Mouse (Mus musculus): ENCODE measurements around the gene Phldb2. TPM values are rescaled to one million over a fixed set of nuclear protein-coding genes. Genes with fewer than 3 reads are reported as not detected.

The Phldb2 gene
- polyA plus RNA-seq, 1 experiment = 73.9 TPM

- no peak for DNase-seq (ENCODE audit: low spot score)
These were observed 1.4 kb downstream of the Phldb2 start for GRCm38 (mm10) chr16:45952035-45952434.

- no peak for DNase-seq (ENCODE audit: low spot score)
These were observed 7.1 kb downstream of the Phldb2 start for GRCm38 (mm10) chr16:45946335-45946734.

DNA sequence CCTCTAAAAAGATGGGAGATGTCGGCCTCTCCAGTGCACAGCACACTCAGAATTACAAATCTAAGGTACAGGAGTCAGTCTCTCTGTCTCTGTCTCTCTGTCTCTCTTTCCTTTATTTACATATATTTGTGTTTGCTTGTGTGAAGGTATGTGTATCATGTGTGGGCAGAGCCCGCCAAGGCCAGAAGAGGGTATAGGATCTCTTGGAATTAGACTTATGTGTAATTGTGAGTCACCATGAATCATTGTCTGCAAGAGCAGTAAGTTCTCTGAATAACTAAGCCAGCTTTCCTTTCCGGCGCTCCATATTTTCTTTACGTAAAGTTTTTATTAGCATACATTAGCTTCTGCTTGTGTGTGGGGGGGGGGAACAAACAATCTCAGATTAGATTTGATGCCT, 7.7 kb downstream of the Phldb2 start:
- DNase-seq (ENCODE audit: low spot score) = no peak

- DNase-seq (ENCODE audit: low spot score) = no peak
These were observed 8.2 kb downstream of the Phldb2 start for GRCm38 (mm10) chr16:45945174-45945631.

DNA sequence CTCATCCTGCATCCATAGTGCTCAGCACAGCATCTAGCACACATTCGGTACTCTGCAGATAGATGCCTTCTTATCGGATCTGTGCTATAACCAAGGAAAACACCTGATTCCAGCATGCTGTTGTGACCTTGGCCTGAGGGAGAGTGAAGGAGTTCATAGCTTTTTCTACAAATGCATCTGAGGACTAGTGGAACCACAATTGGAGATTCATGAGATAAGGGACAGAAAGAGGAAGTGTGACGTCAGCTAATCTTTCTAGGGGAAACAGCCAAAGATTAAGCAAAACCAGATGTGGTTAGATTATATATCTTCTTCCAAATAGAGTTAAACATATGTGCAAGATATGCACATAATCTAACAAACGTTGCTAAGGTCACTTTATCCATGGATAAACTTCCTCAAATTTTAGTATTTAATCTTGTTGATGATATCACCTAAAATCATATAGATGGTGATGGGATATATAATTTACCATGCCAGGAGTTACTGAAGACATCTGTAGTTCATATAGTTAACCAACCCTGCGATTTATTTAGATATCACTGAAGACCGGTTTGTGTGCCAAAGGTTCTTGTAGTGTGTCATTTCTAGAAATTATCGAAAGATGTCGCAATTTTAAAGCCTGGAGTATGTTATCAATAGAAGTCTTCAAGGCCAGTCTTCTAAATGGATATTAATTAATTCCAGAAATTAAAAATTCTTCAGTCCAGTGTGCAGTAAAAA, 11.1 kb downstream of the Phldb2 start:
- no peak for DNase-seq (ENCODE audit: low spot score)

- DNase-seq (ENCODE audit: low spot score) = no peak
These were observed 12.7 kb downstream of the Phldb2 start for GRCm38 (mm10) chr16:45940701-45941100.

DNA sequence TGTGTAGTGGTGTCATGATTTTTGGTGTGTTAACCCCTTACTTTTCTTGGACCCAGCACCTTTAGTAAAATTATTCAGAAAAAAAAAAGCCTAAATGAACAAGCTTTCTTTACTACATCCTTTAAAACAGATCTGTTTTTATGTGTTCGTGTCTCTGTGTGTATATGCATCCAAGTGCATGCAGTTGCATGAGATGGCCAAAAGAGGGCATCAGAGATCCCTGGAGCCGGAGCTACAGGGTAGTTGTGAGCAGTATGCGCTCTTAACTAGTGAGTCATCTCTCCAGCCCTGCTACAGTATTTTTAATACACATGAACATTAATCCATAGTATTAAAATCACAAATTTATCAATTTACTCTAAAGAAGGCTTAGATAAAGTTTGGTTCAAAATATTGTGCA, 14.0 kb downstream of the Phldb2 start:
- no peak for DNase-seq (ENCODE audit: low spot score)

DNA sequence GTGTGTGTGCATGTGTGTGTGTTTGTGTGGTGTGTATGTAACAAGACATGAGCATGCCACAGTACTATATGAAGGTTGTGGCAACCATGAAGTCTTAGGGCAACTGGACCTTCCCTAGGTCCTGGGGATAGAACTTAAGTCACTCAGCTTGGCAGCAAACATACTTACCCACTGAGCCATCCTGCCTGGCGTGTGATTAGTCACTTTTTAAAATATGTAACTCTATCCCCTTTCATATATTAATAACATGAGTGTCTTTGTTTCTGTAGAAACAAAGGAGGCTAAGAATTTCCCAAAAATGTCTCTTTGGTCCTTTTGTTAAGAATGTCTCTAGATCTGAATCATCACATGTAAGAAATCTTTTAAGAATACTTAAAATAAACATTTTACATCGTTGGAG, 16.0 kb downstream of the Phldb2 start:
- DNase-seq (ENCODE audit: low spot score) = no peak

GRCm38 (mm10) chr16:45936521-45936920, 16.9 kb downstream of the Phldb2 start:
- no peak for DNase-seq (ENCODE audit: low spot score)

DNA sequence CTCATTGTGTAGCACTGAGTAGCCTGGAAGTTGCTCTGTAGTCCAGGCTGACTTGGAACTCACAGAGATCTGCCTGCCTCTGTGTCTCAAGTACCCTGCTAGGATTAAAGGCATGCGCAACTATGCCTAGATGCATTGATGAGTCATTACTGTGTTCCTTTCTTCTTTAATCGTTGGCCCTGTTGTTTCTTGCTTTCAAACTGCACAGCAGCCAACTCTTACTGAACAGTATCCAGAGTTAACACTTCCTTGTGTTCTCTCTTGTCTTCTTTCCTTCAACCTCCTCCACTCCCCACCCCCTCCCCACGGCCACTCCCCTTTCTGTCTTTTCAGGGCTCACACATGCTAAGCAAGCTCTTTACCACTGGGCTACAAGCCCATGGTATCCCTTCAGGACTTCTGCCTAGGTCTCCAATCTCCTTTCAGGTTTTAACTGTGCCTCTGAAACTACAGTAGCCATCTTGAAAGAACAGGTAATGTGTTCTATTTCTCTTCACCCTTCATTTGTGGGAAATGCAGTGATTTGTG, 17.4 kb downstream of the Phldb2 start:
- DNase-seq (ENCODE audit: low spot score) = no peak

GRCm38 (mm10) chr16:45934721-45935407, 18.5 kb downstream of the Phldb2 start:
- no peak for DNase-seq (ENCODE audit: low spot score)

- no peak for DNase-seq (ENCODE audit: low spot score)
These were observed 23.1 kb downstream of the Phldb2 start for GRCm38 (mm10) chr16:45930308-45930707.

DNA sequence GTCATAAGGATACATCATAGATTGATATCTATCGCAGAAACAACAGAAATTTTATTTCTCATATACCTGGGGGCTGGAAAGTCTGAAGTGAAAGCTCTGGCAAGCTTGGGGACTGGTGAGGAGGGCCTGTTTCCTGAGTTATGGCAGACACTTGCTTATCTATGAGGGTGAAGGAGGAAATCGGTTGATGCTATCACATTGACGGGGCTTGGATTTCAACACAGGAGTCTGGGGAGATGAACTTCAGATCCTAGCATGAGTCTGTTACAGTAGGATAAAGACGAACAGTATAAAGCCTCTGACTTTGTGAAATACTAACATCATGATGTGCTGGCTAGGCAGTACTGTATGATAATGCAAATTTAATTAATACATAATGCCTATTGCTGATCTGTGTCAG, 25.3 kb downstream of the Phldb2 start:
- DNase-seq (ENCODE audit: low spot score) = no peak

- DNase-seq (ENCODE audit: low spot score) = no peak
These were observed 25.8 kb downstream of the Phldb2 start for GRCm38 (mm10) chr16:45927601-45928000.

- DNase-seq (ENCODE audit: low spot score) = no peak
These were observed 26.5 kb downstream of the Phldb2 start for GRCm38 (mm10) chr16:45926875-45927274.

GRCm38 (mm10) chr16:45923731-45924424, 29.5 kb downstream of the Phldb2 start:
- DNase-seq (ENCODE audit: low spot score) = no peak

- no peak for DNase-seq (ENCODE audit: low spot score)
These were observed 30.7 kb downstream of the Phldb2 start for GRCm38 (mm10) chr16:45922546-45923229.

- DNase-seq (ENCODE audit: low spot score) = no peak
These were observed 33.8 kb downstream of the Phldb2 start for GRCm38 (mm10) chr16:45919572-45919971.

DNA sequence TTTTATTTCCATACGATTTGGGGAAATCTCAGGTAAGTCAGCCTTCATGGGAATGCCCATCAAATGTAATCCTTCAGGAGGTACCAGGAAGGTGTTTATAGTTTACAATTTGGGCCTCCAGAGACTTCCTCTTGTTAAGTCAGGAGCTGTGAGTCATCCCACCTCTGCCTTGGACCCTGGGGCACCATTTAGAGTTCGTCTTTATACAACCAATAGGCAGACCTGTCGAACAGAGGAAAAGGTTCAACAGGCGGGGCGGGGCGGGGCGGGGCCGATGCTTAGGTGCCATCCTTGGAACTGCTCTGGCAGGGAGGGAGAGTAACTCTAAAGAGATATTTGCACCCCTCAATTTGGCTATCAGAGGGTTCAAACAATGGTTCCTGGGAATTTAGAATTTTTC, 49.8 kb downstream of the Phldb2 start:
- DNase-seq (ENCODE audit: low spot score) = no peak

- no peak for DNase-seq (ENCODE audit: low spot score)
These were observed 54.9 kb downstream of the Phldb2 start for GRCm38 (mm10) chr16:45898459-45898858.

- no peak for DNase-seq (ENCODE audit: low spot score)
These were observed 56.8 kb downstream of the Phldb2 start for GRCm38 (mm10) chr16:45896587-45896986.

- DNase-seq (ENCODE audit: low spot score) = no peak
These were observed 58.4 kb downstream of the Phldb2 start for GRCm38 (mm10) chr16:45894998-45895397.

Measured in urinary bladder, adult 2 months (tissue).